Mouse (Mus musculus) kidney, postnatal 0 days (tissue): ENCODE data around the gene Armh3. TPM values are rescaled to one million over a fixed set of nuclear protein-coding genes. Genes with fewer than 3 reads are reported as not detected.

Source experiments
- ATAC-seq: fragments of 200-750 bp; cut with Nextera tagmentation; replicated peaks from 2 replicates; pipeline ENCODE4 v1.8.0; 2017; ENCODE audit warnings: low read depth, moderate number of reproducible peaks, moderate TSS enrichment, moderate library complexity; ENCODE audit not compliant: low FRiP score
- DNase-seq: peaks from one replicate; pipeline ENCODE4 v3.0.0-alpha.2; 2016; ENCODE audit warnings: low spot score
- H3K27ac ChIP-seq: fragments of 300-500 bp; sonication (generic); 2 replicates; pipeline ENCODE4 v1.5.1; 2014; ENCODE audit warnings: mild to moderate bottlenecking
- H3K27me3 ChIP-seq: fragments of 300-500 bp; sonication (generic); 2 replicates; pipeline ENCODE4 v1.6.1; 2014; ENCODE audit warnings: low read length, mixed read lengths; ENCODE audit not compliant: insufficient read depth
- H3K36me3 ChIP-seq: fragments of 300-500 bp; sonication (generic); 2 replicates; pipeline ENCODE4 v1.6.1; 2014; ENCODE audit warnings: low read length, mixed read lengths; ENCODE audit not compliant: insufficient read depth
- H3K4me1 ChIP-seq: fragments of 300-500 bp; sonication (generic); replicated peaks from 2 replicates; pipeline ENCODE4 v1.6.1; 2014; ENCODE audit warnings: antibody characterized with exemption, low read length, mixed read lengths; ENCODE audit not compliant: insufficient read depth
- H3K4me2 ChIP-seq: fragments of 300-500 bp; sonication (generic); 2 replicates; pipeline ENCODE4 v1.6.1; 2014; ENCODE audit warnings: mild to moderate bottlenecking, low read length, moderate library complexity, mixed read lengths
- H3K4me3 ChIP-seq: fragments of 300-500 bp; sonication (generic); replicated peaks from 2 replicates; pipeline ENCODE4 v1.5.1; 2014; ENCODE audit warnings: low read depth, low read length
- H3K9ac ChIP-seq: fragments of 300-500 bp; sonication (generic); 2 replicates; pipeline ENCODE4 v1.6.1; 2014; ENCODE audit warnings: low read depth, low read length
- H3K9me3 ChIP-seq: fragments of 300-500 bp; sonication (generic); replicated peaks from 2 replicates; pipeline ENCODE4 v1.6.1; 2016; ENCODE audit warnings: low read length, inconsistent platforms, mixed read lengths
- CTCF ChIP-seq: IDR thresholded peaks from 2 replicates; pipeline ENCODE4 v1.5.1; 2016; ENCODE audit warnings: antibody characterized with exemption, low read depth, mild to moderate bottlenecking, moderate library complexity
- WGBS: fragments of 180-500 bp; shearing (Covaris S2); extraction: QIAGEN DNeasy Blood & Tissue Kit; methylation state at CpG from one replicate; pipeline ENCODE4 v1.1.7; 2014; 5-methylcytosine and 5-hydroxymethylcytosine counted together
- polyA plus RNA-seq: library from polyadenylated mRNA; unstranded; fragments of >200 nt; fragmentation: Nextera tagmentation; extraction: Ambion mirVana; gene quantifications from 2 replicates; pipeline ENCODE4 v1.2.1, GENCODE M21; 2015

Gene Armh3
- polyA plus RNA-seq, 1 experiment from 2014 or later = 13.2 TPM

DNA sequence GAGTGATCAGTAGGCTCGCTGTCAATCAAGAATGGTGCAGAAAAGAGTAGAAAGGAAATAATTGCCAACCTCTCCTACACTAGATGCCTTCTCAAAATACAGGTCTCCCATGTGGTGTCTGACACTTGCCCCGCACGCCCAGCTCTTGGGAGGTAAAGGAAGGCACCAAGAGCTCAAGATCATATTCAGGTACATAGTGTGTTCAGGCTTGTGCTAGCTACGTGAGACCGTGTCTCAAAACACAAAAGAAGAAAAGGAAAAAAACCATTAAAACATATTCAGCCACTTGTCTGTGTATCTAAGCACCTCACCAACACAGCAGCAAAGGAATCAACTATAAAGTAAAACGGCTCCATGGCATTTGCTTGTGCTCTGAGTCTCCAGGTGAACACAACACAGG is 85.9 kb downstream of the Armh3 start:
- Histone ChIP-seq H3K4me1 (no peaks in the 10 kb centered on the region), H3K27ac (no peak overlapping the region), H3K9ac (no peak overlapping the region), H3K27me3 (no peaks in the 10 kb centered on the region), H3K9me3 (no peaks in the 10 kb centered on the region), H3K4me2 (no peak overlapping the region), H3K4me3 (no peak overlapping the region), H3K36me3 (no peaks in the 10 kb centered on the region)
- ATAC-seq = no peak
- DNase-seq = no peak
- 95% methylated on average over 6 of the region's 6 CpGs for WGBS
- no peak for TF ChIP-seq CTCF

DNA sequence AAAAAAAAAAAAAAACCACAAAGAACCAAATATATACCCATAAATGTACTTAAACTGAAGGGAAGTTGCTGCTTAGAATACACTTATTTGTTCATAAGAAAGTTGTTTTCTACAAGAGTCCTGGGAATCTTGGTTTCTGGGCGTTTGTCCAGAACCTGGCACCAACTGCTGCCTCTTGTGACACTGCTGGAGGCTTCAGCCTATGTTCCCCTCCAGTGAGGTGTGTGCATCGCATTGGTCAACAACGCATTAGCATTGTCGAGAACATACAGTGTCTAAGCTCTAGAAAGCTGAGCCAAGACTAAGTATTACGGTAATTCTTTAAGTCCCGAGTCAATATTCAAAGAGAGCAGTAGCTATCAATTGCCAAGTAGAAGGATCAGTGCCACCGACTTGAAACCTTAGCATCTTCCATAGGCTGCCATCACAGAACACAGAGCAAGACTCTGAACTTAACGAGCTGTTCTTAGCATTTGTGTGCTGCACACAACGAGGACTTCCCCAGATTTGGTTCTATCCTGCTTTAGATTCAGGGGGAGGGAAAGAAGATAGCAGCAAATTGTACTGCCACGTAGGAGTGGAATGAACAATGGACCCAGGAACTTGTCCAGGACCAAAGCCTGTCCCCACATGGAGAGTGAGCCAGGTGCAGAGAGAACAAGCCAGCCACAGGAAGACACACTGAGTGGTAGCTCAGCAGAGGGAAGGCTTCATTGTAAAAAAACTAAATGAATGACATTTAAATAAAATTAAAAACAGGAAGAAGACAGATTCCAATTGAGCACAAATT is 86.9 kb downstream of the Armh3 start:
- no peak overlapping the region for H3K4me3 ChIP-seq
- H3K9me3 ChIP-seq = no peaks in the 10 kb centered on the region
- no peak for ATAC-seq
- TF ChIP-seq CTCF = no peak
- H3K9ac ChIP-seq = no peak overlapping the region
- 90% methylated on average over 10 of the region's 10 CpGs for WGBS
- no peaks in the 10 kb centered on the region for H3K27me3 ChIP-seq
- no peak for DNase-seq
- no peaks in the 10 kb centered on the region for H3K36me3 ChIP-seq
- no peaks in the 10 kb centered on the region for H3K4me1 ChIP-seq
- no peak overlapping the region for H3K4me2 ChIP-seq
- no peak overlapping the region for H3K27ac ChIP-seq

DNA sequence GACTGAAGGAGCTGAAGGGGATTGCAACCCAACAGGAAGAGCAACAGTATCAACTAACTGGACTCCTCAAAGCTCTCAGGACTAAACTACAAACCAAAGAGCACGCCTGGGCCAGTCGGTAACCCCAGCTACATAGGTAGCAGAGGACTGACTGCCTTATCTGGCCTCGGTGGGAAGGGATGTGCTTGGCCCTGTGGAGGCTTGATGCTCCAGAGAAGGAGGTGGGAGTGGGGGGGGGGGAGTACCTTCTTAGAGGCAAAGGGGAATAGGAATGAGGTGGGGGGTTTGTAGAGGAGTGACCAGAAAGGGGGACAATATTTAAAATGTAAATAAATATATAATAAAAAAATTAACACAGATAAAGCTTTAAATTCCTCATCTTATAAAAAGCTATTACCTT is 90.0 kb downstream of the Armh3 start:
- Histone ChIP-seq H3K27ac (no peak overlapping the region), H3K27me3 (no peaks in the 10 kb centered on the region), H3K9ac (no peak overlapping the region), H3K36me3 (0 out of 2 replicates have a peak, but pooled peaks cover 3% of the 10 kb centered on the region), H3K4me2 (no peak overlapping the region), H3K4me1 (no peaks in the 10 kb centered on the region), H3K9me3 (no peaks in the 10 kb centered on the region), H3K4me3 (no peak overlapping the region)
- ATAC-seq (no peak), DNase-seq (no peak)
- TF ChIP-seq CTCF = no peak
- 94% methylated on average over 3 of the region's 3 CpGs for WGBS

DNA sequence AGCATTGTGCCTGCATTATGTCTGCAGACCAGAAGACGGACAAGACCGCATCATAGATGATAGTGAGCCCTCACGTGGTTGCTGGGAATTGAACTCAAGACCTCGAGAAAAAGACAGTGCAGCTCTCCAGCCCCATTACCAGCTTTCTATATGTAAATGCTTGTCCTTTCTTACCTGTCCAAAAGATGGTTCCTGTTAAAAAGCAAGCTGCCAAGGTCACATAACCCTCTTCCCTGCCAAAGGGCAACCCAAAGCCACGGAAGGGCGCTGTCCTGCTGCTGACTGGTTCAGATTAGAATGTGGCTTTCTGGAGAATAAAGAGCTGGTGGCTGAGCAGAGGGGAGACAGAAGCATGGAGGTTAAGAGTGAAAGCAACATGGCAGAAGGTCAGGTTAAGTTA is 90.9 kb downstream of the Armh3 start:
- no peak for DNase-seq
- 92% methylated on average over 6 of the region's 6 CpGs for WGBS

DNA sequence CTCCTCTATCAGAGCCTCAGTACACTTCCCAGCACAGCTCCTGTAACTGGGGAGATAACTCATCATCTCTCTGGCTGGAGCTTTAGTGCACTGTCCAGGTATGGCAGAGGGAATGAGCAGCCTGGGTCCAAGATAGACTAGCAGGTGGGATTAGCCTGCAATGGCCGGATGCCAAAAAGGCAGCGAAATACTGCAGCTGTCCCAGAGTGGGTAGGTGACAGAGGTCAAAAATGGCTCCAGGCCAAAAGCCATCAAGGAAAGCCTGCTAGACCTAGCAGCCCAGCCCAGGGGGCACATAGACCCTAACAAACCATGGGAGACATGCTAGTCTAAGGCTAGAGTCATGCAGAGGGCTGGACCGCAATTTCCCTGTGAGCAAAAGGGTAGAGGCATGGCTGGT is 94.4 kb downstream of the Armh3 start:
- ATAC-seq (no peak), DNase-seq (no peak)
- no peak for TF ChIP-seq CTCF
- H3K9ac ChIP-seq = no peak overlapping the region
- 70% methylated on average over 3 of the region's 3 CpGs for WGBS
- H3K4me2 ChIP-seq = no peak overlapping the region
- H3K27ac ChIP-seq = no peak overlapping the region
- H3K4me3 ChIP-seq = no peak overlapping the region
- H3K4me1 ChIP-seq = no peaks in the 10 kb centered on the region
- H3K36me3 ChIP-seq = 0 out of 2 replicates have a peak, but pooled peaks cover 3% of the 10 kb centered on the region
- H3K9me3 ChIP-seq = no peaks in the 10 kb centered on the region
- no peaks in the 10 kb centered on the region for H3K27me3 ChIP-seq

More for the DNA sequence above, 90.9 kb downstream of the Armh3 start:
- Histone ChIP-seq H3K9ac (no peak overlapping the region), H3K27ac (no peak overlapping the region), H3K4me2 (no peak overlapping the region), H3K4me1 (no peaks in the 10 kb centered on the region), H3K36me3 (0 out of 2 replicates have a peak, but pooled peaks cover 3% of the 10 kb centered on the region), H3K9me3 (no peaks in the 10 kb centered on the region), H3K27me3 (no peaks in the 10 kb centered on the region), H3K4me3 (no peak overlapping the region)
- no peak for TF ChIP-seq CTCF
- no peak for ATAC-seq

DNA sequence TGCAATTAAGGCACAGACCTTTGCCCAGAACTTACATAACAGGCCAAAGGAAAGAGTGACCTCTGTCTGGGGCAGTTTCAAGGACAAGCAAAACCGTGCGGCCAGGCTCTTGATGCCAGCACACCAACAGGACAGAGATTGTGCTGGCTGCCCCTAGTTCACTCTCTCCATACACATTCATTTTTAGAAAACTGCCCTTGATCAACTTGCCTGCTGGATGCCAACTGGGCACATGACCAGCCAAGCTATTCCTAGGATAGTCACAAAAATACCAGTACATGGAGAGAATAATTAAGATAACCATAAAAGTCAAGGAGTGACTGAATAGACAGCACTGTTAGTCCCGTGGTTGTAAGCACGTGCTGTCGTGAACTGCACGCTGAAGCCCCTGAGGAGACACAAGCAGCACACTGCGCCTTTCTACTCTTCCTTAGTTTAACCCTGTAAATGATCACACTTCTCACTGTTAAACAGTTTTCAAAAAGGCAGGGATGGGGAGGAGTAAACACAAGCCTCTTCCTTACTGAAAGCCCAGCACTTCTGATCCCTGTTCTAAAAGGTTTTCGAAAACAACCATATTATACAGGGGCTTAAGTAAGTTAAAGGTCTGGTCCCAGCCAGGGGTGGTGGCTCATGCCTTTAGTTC is 95.8 kb downstream of the Armh3 start:
- ATAC-seq (no peak), DNase-seq (no peak)
- Histone ChIP-seq H3K4me2 (no peak overlapping the region), H3K9ac (no peak overlapping the region), H3K9me3 (no peaks in the 10 kb centered on the region), H3K36me3 (0 out of 2 replicates have a peak, but pooled peaks cover 3% of the 10 kb centered on the region), H3K27ac (no peak overlapping the region), H3K4me3 (no peak overlapping the region), H3K27me3 (no peaks in the 10 kb centered on the region), H3K4me1 (no peaks in the 10 kb centered on the region)
- 76% methylated on average over 8 of the region's 8 CpGs for WGBS
- TF ChIP-seq CTCF = no peak
